ENCODE assay signal across 16 mouse cellular contexts in the genomic region with DNA sequence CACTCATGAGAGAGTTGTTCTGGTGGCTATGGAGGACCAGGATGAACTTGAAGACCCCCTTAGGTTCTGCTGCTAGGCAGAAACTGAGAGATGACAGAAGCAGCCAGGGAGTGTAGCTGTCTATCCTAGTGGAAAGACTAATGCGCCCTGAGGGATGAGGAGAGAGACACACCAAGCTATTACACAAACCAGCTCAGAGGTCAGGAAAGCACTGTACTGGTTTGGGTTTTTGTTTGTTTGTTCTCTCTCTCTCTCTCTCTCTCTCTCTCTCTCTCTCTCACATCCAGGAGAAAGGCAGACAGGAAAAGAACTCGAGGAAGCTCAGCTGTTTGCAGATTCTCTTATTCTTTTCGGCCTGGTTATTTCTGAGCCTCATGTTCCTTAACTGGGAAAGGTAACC.
"Had no signal": no experiment of that assay in that cellular context is flagged by ENCODE, and none has a peak within 500 bp of the region (broad histone marks: within the 10 kb centered on the region; RNA-seq: fewer than 3 reads in every experiment).

No protein-coding gene starts in this region.

- ATAC-seq: lung, postnatal 0 days; midbrain, embryonic 15.5 days had no signal

- H3K9ac ChIP-seq: limb, embryonic 12.5 days; midbrain, embryonic 15.5 days; neural tube, embryonic 12.5 days had no signal

- DNase-seq: kidney, adult 11 months; kidney, adult 9 months; kidney, postnatal 36 days; layer of hippocampus, adult 9-11 months; layer of hippocampus, postnatal 36 days; lung, adult 2 months; lung, postnatal 36 days; right cerebral cortex, adult 18-20 months; right cerebral cortex, postnatal 25 days; thymus, postnatal 4 days had no signal

- H3K9me3 ChIP-seq: limb, embryonic 12.5 days; midbrain, embryonic 15.5 days; neural tube, embryonic 12.5 days had no signal

- H3K4me3 ChIP-seq: limb, embryonic 12.5 days; midbrain, embryonic 15.5 days; neural tube, embryonic 12.5 days had no signal

- H3K27ac ChIP-seq: kidney, postnatal 0 days; limb, embryonic 12.5 days; midbrain, embryonic 15.5 days; neural tube, embryonic 12.5 days had no signal

- H3K36me3 ChIP-seq: limb, embryonic 12.5 days; midbrain, embryonic 15.5 days; neural tube, embryonic 12.5 days had no signal

- H3K27me3 ChIP-seq: midbrain, embryonic 15.5 days had no signal

- H3K4me2 ChIP-seq: limb, embryonic 12.5 days; midbrain, embryonic 11.5 days; midbrain, embryonic 15.5 days; neural tube, embryonic 12.5 days had no signal
